Mouse (Mus musculus) MEL-GATA-1-ER (cell line): ENCODE data around the gene Galnt18.

Experiments used
- DNase-seq: peaks from one replicate; pipeline ENCODE4 v3.0.0-alpha.2; 2012; ENCODE audit warnings: low read depth; ENCODE audit errors: extremely low read depth

Gene Galnt18

GRCm38 (mm10) chr7:111714639-111715360 is 65.0 kb downstream of the Galnt18 start:
- DNase-seq, result no peak

DNA sequence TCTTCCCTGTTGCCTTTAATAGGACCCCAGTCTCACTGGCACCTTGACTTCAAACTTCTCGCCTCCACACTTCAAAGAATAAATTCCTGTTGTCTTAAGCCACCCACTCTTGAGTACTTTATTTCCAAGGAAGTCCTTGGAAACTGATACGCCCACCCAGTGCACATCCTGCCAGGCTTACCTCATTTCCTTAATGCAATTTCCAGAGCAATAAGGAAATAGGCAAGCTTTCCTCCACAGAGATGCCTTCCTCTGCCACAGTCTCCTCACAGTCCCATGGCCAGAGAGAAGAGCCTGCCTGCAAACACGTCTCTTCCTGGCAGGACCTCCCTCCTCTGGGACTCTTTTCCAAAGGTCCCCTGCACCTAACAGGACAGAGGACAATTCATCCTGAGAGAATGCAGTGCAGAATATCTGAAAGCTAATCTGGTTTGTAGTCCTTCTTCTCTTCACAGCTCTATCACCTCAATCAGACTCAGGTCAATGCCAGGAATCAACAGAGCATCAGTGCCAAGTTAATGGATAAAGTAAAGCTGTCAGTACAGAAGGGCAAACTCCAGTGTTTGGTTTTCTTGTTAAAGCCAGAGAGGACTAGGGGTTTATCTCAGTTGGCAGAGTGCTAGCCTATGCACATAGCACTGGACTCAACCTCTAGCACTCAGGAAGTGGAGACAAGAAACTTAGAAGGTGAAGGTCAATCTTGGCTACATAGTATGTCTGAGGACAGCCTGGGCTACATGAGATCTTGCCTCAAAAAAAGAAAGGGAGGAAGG is 65.8 kb downstream of the Galnt18 start:
- DNase-seq, result no peak

DNA sequence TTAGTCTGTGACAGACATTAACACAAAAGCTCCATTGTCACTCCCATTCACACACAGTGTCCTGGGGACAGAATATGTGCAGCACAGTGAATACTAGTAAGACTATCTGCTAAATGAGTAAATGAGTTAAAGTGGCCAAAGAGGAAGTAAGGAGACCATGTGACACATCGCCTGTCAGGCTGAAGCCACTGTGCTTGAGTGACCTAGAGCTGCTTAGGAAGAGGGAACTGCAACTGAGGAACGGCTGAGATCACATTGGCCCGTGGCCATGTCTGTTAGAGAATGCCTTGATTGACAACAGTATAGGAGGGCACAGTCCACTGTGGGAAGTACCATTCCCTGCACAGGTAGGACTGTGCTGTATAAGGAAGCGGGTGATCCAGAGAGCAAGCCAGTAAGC is 67.0 kb downstream of the Galnt18 start:
- no peak for DNase-seq

DNA sequence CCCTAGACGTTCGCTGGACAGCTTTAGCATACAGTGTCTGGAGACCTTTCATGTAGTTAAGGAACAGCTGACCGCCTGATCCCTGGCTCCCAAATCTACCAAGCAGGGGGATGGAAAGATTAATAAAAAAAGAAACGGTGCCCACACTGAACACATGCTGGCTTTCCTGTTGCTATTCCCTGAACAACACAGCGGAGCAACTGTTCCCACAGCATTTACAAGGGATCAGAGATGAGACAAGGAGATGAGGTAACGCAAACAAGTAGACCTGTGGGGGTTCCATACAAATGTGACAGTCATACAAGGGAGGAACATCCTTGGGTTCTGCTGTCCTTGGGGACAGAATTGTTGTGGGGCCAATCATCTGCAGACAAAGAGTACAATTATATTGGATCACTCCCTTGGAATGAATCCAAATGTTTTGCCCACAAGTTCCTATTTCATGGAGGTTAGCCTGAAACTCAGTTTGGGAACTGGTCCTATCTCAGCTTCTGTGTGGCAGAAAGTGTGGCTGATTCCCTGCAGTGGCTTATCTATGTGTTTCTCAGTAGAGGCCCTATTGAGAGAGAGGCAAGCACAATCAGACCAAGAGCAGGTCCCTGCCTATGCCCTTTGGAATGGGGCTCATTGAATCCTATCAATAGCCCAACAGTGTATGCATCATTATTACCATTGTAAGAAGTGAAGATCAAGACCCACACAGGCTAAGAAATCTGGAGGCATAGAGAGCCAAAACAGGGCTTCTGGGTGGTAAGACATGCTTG is 68.5 kb downstream of the Galnt18 start:
- no peak for DNase-seq

DNA sequence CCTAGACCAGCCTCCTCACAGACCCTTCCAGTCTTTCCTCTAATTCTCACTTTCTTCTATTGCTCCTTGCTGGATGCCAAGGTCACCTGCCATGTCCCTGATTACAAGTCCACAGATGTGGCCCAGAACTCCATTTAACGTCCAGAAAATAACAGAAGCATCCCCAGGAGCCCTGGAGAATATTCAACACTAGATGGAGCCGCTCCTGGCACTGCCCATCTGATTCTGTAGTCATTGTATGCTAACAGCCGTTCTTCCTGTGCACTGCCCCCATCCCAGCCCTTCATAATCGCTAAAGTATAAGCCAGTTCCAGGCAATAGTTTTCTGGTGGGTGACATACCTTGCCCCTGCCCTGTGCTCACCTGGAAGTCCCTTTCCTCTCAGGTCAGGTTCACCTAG is 69.5 kb downstream of the Galnt18 start:
- DNase-seq, result no peak

- DNase-seq, result no peak
Measured at GRCm38 (mm10) chr7:111708563-111708962, 71.2 kb downstream of the Galnt18 start.

DNA sequence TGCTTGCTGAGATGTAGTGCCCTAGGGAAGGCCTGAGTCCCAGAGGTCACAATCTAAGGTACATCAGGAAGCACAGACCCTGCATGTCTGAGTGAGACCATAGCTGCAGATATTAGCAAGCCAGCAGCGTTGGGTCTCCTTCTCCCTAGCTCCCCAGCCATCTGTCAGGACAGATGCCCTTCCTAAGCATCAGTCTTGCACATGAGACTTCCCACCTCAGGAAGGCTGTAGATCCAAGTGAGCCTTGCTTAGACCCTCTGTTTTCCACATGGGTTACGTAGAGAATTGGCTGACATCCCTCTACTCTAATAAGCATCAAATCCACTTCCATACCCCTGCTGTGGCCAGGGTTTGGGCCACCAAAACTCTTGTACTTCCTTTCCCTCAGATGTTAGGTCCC is 76.8 kb downstream of the Galnt18 start:
- DNase-seq, result no peak

DNA sequence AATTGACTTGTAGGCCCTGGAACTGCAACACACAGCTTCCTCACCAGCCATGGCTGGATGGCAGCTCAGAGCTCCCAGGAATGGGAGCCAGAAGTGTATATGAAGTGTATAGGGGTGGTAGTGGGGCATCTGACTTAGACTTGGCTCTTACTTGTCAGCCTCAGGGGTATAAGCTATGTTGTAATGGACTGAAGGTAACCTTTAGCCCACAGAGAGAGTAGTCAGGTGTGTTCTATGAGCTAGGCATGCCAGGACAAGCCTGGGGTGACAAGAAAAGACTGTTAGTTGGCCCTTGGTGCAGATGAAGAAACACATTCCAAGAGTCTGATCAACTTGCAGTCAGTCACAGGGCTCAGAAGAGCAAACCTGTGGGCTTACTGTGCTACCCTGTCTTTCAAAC is 78.0 kb downstream of the Galnt18 start:
- no peak for DNase-seq

DNA sequence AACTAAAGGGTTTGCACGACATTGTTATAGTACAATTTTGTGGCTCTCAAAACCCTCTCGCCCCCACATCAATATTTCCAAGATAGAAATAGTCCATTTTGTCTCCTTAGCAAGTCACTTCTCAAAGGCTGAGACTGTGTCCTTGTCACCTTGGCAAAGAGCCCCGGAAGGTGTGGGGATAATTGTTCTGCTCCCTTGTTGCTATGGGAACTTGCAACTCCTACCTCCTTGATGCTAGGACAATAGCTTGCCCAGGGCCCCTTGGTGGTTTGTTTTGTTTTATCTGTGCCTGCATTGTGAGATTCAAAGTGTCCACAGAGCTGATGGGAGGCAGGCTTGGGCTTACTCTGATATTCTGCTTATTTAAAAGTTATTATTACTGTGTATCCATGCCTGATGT is 80.3 kb downstream of the Galnt18 start:
- DNase-seq, result no peak

DNA sequence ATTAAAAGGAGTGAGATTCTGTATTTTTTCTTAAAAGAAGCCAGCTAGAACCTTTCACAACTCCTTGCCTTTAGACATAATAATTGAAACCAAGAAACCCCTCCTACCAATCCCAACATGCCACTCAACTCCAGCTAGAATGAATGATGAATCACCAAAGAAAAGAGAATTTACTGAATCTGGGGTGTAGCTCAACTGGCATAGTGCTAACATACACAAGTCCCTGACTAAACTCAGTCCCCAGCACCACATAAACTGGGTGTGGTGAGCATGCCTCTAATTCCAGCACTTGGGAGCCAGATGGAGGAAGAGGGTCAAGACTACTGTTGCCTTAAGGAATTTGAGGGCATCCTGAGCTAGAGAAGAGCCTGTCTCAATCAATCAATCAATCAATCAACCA is 83.6 kb downstream of the Galnt18 start:
- no peak for DNase-seq

DNA sequence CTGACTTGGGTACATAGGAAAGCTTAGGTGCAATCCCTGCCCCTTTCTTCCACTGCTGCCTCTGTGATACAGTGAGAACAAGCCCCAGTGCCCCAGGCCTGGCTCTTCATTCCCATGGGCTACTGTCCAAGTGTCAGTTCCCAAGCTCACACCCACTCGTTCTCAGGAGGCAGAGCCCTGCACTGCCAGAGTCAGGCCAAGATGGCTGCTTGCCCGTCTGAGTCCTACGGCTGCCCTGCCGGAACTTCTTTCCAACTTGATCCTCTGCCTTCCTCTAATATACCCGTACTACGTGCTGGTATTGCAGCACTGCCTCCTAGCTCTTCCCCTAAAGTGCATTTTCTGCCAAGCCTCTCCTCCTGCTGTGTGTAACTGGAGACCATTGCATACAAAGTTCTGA is 85.5 kb downstream of the Galnt18 start:
- DNase-seq, result no peak

- no peak for DNase-seq
Measured at GRCm38 (mm10) chr7:111692641-111693261, 87.0 kb downstream of the Galnt18 start.

DNA sequence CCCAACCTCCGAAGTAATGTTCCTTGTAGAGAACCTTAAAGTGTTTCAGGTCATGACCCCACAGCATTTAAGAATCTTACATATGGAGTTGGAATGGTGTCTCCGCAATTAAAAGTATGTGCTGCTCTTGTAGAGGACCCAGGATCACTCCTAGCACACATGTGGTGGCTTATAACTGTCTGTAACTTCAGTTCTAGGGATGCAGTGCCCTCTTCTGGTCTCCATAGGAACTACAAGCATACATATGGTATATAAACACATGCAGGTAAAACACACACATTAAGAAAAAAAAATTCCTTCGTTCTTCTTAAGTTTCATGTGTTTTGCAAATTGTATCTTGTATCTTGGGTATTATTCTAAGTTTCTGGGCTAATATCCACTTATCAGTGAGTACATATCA is 99.7 kb downstream of the Galnt18 start:
- DNase-seq, result no peak

DNA sequence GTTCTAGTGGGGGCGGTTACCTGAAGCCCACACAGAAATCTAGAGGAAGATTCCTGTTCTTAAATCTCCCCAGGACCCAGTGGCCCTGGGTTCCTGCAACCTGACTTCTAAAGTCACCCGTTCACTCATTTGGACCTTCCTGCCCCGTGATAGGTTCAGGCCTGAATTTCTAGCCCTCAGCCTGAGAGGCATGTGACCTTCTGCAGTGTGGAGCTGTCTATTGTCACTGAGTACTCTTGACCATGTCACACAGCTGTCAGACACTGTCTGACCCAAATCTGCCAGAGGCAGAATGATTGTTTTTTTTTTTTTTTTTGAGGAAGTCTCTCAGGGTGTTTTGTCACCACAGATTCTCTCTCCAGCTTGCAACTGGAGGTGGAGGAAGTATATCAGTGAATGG is 103.3 kb downstream of the Galnt18 start:
- DNase-seq, result no peak

DNA sequence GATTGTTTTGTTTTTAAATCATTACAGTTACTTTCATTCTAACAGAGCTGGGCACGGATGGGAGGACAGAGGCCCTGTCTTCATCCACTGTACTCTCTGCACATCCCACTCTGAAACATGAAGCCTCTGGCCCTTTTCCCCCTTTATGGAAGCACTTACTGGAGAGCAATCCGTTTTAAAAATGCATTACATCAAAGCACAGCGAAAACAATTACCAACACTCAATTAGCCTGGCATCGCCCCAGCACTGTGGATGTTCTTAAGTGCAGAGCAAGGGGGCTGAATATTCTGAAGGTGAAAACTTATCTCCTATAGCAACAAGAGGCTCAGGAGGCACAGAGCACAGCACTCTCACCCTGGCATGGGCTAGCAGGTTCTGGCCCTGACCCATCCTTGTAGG is 107.3 kb downstream of the Galnt18 start:
- no peak for DNase-seq

DNA sequence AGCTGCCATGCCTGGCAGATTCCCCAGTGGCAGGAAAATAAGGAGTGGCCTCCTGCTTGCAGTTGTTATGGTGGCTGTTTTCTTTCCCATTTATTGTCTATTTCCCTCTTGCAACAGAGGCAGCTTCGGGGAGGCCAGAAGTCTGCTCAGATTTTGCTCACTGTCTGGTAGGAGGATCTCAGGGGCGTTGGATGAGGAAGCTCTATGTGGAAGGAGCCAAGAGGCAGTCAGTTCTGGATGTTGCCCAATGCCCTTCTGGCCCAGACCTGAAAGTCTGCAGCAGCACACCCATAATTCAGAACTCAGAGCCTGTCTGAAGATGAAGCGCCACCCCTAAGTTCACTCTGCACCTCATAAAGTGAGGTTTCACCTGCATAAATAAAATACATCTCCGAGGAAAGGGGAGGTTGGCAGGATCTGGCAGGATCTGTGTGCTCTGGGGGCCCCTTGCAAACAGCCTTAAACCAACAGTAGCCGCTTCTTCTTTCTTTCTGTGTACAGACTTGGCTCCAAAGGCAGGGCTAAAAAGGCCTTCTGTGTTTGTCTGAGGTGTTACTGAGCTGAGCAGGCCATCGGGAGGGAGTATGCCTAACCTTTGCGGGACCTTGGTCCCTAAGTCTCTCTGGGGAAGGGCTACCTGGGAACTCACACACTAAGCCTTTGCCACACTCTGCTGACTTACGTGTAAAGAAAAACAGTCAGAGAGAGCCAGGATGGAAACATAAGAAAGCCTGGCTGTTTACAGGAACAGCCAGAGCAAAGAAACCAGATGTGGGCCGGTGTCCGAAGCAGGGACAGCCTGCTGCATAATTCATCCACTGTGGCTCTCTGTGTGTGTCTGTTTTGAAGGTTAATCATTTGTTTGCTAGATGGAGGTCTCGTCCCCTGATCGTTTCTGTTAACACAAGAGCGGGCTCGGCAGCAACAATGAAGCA is 116.4 kb downstream of the Galnt18 start:
- DNase-seq, result no peak

- DNase-seq, result no peak
Measured at GRCm38 (mm10) chr7:111658579-111658978, 121.2 kb downstream of the Galnt18 start.

DNA sequence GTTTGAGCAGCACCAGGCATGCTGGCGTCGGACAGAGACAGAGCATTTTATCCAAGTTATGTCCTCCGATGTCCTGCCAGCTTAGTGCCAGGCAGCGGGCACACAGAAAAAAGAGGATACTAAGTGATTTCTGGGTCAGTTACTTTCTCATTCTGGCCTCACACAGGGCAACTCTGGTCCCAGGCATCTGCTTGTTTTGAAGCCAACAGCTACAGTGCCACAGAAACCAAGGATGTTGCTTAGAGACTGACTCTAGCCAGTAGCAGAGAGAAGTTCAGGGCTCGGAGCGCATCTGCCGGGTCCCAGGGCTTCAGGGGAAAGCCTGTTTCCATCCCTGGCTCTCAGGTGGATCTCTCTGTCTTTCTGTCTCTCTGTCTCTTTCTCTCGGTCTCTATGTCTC is 124.8 kb downstream of the Galnt18 start:
- no peak for DNase-seq

- DNase-seq, result no peak
Measured at GRCm38 (mm10) chr7:111654526-111654925, 125.3 kb downstream of the Galnt18 start.

GRCm38 (mm10) chr7:111644362-111644761 is 135.4 kb downstream of the Galnt18 start:
- DNase-seq, result no peak

- DNase-seq, result no peak
Measured at GRCm38 (mm10) chr7:111638899-111639298, 140.9 kb downstream of the Galnt18 start.
